Mouse (Mus musculus): ENCODE measurements around the gene Slc20a1. TPM values are rescaled to one million over a fixed set of nuclear protein-coding genes. Genes with fewer than 3 reads are reported as not detected.

Gene Slc20a1
- polyA plus RNA-seq, 1 experiment from 2014 or later = 60.4 TPM

DNA sequence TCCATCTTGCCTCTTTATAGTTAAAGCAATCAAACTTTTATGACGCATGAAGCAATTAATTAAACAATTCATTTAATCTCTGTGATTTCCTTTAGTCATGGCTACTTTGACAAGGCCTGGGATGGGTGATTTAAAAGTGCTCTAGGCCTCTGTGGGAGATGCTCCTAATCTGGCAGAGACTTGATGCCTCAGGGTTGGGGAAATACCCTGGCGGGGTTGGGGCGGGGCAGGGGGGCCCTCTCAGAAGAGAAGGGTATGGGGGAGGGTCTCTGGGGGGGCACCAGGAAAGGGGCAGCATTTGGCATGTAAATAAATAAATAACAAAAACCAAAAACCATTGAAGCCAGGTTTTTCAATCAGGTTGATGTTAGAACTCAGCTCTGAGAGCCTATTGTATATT lies 20.9 kb upstream of the Slc20a1 start:
- Histone ChIP-seq H3K27ac (no peak overlapping the region), H3K9ac (no peak overlapping the region), H3K36me3 (replicated peaks) (no peaks in the 10 kb centered on the region), H3K4me1 (peaks cover 3% of the 10 kb centered on the region; the same call in 1 of the 2 replicates), H3K9me3 (no peaks in the 10 kb centered on the region), H3K4me2 (no peak overlapping the region), H3K4me3 (no peak overlapping the region), H3K27me3 (replicated peaks) (no peaks in the 10 kb centered on the region)
- no peak for ATAC-seq (replicated peaks)
- WGBS = 45% methylated on average over 3 of the region's 3 CpGs

DNA sequence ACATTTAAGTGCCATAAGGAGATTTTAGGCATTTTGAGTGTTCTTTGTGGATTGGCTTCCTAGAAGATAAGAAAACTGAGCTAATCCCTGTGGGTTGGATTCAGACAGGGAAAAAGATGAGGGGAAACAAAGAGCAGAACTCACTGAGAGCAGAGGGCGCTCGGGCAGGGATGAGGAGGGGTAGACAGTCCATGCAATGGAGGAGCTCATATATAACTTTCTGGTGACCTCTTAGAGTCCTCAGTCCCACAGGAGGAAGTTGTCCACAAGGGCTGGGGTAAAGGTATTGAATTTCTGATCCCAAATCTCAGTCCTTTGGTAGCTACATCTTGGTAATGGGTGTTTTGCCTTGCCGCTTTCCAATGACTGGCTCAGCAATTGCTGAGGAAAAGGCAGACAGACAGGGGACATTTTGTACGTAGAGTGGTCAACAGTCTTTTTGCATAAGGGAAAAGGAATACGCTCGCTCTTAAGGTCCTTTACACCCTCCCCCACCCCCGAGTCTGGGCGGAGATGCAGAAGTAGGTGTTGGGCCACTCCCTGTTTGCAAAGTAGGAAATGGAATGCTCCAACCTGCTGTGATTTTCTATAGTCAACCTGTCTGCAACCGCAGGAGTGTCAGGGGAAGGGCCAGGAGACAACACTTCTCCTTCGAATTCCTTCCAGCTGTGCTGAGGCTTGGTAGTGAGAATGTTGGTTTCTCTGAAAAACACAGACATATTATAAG lies 20.2 kb upstream of the Slc20a1 start:
- ATAC-seq (replicated peaks) = no peak
- Histone ChIP-seq H3K4me3 (no peak overlapping the region), H3K36me3 (replicated peaks) (no peaks in the 10 kb centered on the region), H3K27ac (no peak overlapping the region), H3K9ac (no peak overlapping the region), H3K4me2 (no peak overlapping the region), H3K27me3 (replicated peaks) (no peaks in the 10 kb centered on the region), H3K4me1 (peaks cover 3% of the 10 kb centered on the region; the same call in 1 of the 2 replicates), H3K9me3 (no peaks in the 10 kb centered on the region)
- 63% methylated on average over 10 of the region's 10 CpGs for WGBS

DNA sequence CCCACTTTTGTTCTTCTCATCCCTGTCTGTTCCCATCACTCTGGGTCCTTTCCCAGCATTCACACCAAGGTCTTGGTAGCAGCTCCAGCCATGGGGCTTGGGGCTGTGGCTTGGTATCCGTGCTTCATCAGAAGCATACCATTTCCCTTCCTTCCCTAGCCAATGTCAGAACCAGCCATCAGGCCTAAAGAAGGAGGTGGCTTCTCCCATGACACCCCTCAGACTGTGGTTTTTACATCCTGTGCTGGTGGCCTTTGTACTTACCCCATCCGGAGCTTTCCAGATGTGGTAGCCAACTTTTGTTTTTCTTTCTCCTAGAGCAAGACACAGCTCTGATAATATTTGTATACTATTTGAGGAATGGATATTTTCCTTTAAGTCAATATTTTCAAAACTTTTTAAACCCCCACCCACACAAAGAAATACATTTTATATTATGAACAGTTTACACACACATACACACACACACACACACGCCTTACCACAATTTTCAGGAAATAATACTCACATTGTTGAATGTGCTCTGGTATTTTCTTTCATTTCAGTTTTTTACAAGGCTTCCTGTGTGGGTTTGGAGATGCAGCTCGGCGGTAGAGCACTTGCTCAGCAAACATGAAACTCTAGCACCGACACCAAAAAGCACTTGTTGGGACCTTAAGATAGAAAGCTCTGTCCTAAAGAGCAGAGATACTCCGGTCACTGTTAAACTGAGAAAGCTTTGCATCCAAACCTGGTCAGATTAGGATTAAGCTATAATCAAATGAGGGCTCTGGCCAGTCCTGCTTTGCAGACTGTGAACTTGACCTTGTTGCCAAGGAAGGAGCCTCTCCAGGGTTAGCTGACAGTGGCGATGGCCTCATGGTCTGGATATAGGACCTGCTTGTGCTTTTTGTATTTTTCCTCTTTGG lies 18.4 kb upstream of the Slc20a1 start:
- H3K9ac ChIP-seq = no peak overlapping the region
- WGBS = 81% methylated on average over 8 of the region's 8 CpGs
- H3K9me3 ChIP-seq = no peaks in the 10 kb centered on the region
- H3K36me3 ChIP-seq (replicated peaks) = no peaks in the 10 kb centered on the region
- H3K27me3 ChIP-seq (replicated peaks) = no peaks in the 10 kb centered on the region
- H3K27ac ChIP-seq = no peak overlapping the region
- no peak overlapping the region for H3K4me2 ChIP-seq
- H3K4me3 ChIP-seq = no peak overlapping the region
- H3K4me1 ChIP-seq = no peaks in the 10 kb centered on the region
- ATAC-seq (replicated peaks) = no peak

DNA sequence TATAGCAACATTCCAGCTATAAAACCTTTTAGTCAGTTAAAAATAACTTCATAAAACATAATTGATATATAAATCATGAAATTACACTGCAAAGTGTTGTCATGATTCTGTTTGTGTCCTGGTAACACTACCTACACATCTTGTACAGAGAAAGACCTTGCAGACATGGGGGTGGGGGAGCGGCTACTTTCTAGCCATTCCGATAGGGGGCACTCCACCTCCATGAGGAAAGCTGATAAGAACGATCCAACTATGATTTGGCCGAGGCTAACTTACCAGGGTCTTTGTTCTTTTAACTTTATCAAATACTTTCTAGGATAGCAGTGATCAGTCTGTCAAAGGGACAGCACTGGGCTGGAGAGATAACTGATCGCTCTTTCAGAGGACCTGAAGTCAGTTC lies 17.1 kb upstream of the Slc20a1 start:
- Histone ChIP-seq H3K4me1 (no peaks in the 10 kb centered on the region), H3K9me3 (no peaks in the 10 kb centered on the region), H3K27me3 (replicated peaks) (no peaks in the 10 kb centered on the region), H3K9ac (no peak overlapping the region), H3K4me2 (no peak overlapping the region), H3K27ac (no peak overlapping the region), H3K4me3 (no peak overlapping the region), H3K36me3 (replicated peaks) (no peaks in the 10 kb centered on the region)
- no peak for ATAC-seq (replicated peaks)
- 92% methylated on average over 5 of the region's 5 CpGs for WGBS

DNA sequence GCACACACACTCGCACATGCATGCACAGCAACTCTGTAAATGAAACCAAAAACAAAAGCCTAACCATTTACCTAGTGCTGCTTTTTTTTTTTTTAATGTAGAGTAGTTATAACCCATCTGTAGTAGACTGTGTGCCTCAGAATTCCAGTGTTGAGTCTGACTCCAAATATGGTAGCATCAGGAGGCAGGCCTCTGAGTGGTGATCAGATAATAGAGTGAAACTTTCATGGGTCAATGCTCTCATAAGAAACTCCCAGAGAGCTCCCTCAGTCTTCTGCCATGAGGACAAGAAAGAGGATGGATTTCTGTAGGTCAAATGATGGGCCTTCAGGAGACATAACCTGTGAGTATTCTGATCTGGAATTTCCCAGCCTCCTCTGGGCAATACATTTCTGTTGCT lies 16.2 kb upstream of the Slc20a1 start:
- Histone ChIP-seq H3K36me3 (replicated peaks) (no peaks in the 10 kb centered on the region), H3K9ac (no peak overlapping the region), H3K27me3 (replicated peaks) (no peaks in the 10 kb centered on the region), H3K27ac (no peak overlapping the region), H3K4me3 (no peak overlapping the region), H3K4me2 (no peak overlapping the region), H3K4me1 (no peaks in the 10 kb centered on the region), H3K9me3 (no peaks in the 10 kb centered on the region)
- ATAC-seq (replicated peaks) = no peak
- 97% methylated on average over 1 of the region's 1 CpGs for WGBS

DNA sequence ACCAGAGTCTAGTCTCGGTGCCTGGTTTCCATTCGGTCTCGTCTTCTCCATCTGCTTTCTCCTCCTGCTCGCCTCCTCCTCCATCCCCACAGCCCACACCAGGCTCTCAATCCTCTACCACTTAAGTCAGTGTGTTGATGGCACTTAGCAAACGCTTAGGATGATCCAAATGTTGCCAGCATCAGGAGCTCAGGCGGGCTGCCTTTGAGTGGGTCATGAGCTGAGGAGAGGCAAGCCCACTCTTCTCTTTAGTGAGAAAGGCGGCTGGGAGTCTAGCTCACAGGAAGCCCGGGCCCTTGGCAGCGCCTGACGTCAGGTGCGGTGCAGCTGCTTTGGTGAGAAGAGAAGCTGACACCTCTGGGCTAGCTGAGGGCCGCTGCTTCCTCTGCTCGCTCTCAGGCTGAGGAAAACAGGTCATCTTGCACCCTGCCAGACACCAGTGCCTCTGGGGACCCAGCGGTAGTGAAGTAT lies 15.0 kb upstream of the Slc20a1 start:
- WGBS = 88% methylated on average over 14 of the region's 14 CpGs
- no peaks in the 10 kb centered on the region for H3K9me3 ChIP-seq
- ATAC-seq (replicated peaks) = no peak
- H3K4me1 ChIP-seq = no peaks in the 10 kb centered on the region
- H3K4me2 ChIP-seq = no peak overlapping the region
- H3K9ac ChIP-seq = no peak overlapping the region
- H3K4me3 ChIP-seq = no peak overlapping the region
- H3K27me3 ChIP-seq (replicated peaks) = no peaks in the 10 kb centered on the region
- no peaks in the 10 kb centered on the region for H3K36me3 ChIP-seq (replicated peaks)
- H3K27ac ChIP-seq = no peak overlapping the region

DNA sequence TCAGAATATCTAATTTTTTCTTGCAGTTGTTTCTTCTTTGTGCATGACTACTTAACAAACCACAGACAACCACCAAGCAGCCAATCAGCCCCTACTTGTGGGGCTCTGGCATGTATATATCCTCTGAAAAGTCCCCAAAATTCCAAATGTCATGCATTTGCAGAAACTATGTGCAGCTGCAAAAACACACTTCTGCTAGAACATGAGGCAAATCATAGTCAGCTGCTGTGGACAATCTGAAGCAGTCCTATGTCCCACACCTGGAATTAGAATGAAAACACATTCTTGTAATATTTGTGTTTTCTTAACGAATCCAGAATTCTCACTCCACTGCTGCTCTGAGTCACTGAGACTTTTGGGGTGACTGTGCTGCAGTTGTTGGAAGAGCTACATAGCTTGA lies 13.7 kb upstream of the Slc20a1 start:
- Histone ChIP-seq H3K9ac (no peak overlapping the region), H3K4me2 (no peak overlapping the region), H3K27ac (no peak overlapping the region), H3K27me3 (replicated peaks) (no peaks in the 10 kb centered on the region), H3K4me1 (no peaks in the 10 kb centered on the region), H3K9me3 (no peaks in the 10 kb centered on the region), H3K4me3 (no peak overlapping the region), H3K36me3 (replicated peaks) (no peaks in the 10 kb centered on the region)
- ATAC-seq (replicated peaks) = no peak
- 81% methylated on average over 1 of the region's 1 CpGs for WGBS

DNA sequence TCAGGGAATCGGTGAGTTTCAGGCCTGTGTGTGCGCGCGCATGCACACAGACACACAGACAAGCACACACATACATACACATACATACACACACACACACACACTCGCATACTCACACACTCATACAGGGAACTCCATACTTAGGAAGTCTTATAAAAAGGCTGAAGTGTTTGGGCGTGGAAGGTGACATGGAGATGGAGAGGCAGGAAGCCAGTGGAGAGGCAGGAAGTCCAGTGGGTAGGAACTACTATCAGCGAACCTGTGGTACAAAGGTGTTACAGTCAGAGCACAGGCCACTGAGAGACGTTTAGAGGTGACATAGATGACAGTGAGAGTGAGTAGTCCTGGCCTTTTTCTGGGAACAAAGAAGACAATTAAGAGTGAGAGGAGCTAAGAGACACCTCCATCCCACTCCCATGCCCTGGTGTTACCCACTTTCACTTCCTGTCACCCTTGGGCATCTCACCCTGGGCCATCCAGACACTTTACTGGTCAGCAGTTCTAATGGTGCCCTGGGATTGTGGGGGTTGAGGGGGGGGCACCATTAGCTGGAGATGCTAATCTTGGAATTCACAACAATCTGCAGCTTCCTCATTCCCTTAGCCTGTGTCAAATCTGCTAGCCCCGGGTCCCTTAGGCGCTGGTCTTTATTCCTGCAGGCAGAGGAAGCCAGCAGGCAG lies 12.8 kb upstream of the Slc20a1 start:
- H3K4me2 ChIP-seq = no peak overlapping the region
- 89% methylated on average over 10 of the region's 10 CpGs for WGBS
- H3K9me3 ChIP-seq = no peaks in the 10 kb centered on the region
- no peak for ATAC-seq (replicated peaks)
- no peaks in the 10 kb centered on the region for H3K4me1 ChIP-seq
- H3K36me3 ChIP-seq (replicated peaks) = no peaks in the 10 kb centered on the region
- H3K27me3 ChIP-seq (replicated peaks) = no peaks in the 10 kb centered on the region
- no peak overlapping the region for H3K27ac ChIP-seq
- no peak overlapping the region for H3K9ac ChIP-seq
- H3K4me3 ChIP-seq = no peak overlapping the region

DNA sequence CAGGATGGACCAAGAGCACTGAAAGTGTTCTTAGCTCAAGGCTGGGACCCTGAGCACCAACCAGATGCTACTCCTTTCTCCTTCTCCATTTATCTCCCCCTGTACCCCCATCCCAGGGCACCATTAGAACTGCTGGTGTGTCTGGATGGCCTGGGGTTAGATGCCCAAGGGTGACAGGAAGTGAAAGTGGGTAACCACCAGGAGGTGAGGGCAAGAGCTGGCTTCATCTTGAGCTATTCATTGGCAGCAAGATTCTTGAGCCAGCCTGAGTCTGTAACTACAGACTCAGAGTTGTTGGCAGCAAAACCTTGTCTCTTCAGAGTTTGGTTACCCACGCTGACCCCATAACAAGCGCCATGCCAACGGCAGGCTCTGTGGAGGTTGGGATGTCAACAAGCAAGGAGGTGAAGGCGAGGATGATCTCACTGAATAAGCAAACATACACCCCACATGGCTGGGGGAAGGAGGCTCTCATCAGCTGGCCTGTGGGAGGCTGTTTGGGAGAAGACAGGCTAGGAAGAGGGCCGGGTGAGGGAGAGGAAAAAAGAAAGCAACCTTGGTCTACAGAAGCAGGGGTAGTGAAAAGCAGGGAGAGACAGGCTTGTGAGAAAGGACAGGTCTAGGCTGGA lies 12.2 kb upstream of the Slc20a1 start:
- WGBS = 77% methylated on average over 5 of the region's 5 CpGs
- no peaks in the 10 kb centered on the region for H3K27me3 ChIP-seq (replicated peaks)

DNA sequence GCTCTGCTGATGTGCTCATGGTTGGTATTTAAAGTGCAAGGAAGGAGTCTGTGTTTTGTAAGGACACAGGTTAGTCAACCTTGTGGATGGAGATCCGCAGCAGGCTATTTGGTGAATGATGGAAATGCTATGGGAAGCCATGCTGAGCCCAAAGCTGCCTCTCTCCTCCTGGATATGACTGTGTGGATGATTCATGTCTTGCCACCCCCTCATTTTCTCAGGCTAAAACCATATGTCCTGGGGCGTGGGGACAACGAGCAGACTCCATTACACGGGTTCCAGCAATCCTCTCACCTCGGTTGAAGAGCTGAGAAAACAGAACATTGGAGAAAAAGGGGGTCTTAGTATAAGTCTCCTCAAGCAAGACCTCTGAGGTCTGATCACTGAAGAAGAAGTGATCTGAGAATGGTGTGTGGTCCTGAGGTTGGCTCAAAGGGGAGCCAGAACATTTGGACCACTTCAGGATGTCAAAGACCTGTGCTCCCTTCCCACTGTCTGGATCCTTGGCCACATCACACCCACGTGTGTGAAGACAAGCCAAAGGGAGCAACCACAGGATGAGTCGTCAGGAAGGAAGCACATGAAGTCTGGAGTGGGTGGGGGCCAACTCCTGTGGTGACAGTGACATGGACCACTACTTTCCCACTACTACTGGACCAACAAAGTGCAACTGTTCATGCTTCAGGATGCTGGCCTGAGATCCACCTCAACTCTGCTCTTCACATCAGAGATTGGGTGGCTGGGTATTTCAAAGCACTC lies 6.0 kb upstream of the Slc20a1 start:
- H3K4me1 ChIP-seq = peaks cover 4% of the 10 kb centered on the region; the same call in 1 of the 2 replicates
- WGBS = 87% methylated on average over 7 of the region's 7 CpGs
- ATAC-seq (replicated peaks) = no peak
- H3K4me3 ChIP-seq = no peak overlapping the region
- H3K27me3 ChIP-seq (replicated peaks) = no peaks in the 10 kb centered on the region
- H3K4me2 ChIP-seq = no peak overlapping the region
- no peak overlapping the region for H3K27ac ChIP-seq
- H3K9me3 ChIP-seq = no peaks in the 10 kb centered on the region
- H3K36me3 ChIP-seq (replicated peaks) = no peaks in the 10 kb centered on the region
- no peak overlapping the region for H3K9ac ChIP-seq

More for the DNA sequence above, 12.2 kb upstream of the Slc20a1 start:
- H3K36me3 ChIP-seq (replicated peaks) = no peaks in the 10 kb centered on the region
- no peaks in the 10 kb centered on the region for H3K4me1 ChIP-seq
- H3K4me2 ChIP-seq = no peak overlapping the region
- no peak overlapping the region for H3K9ac ChIP-seq
- no peak overlapping the region for H3K27ac ChIP-seq
- ATAC-seq (replicated peaks) = no peak
- H3K4me3 ChIP-seq = no peak overlapping the region
- H3K9me3 ChIP-seq = no peaks in the 10 kb centered on the region

DNA sequence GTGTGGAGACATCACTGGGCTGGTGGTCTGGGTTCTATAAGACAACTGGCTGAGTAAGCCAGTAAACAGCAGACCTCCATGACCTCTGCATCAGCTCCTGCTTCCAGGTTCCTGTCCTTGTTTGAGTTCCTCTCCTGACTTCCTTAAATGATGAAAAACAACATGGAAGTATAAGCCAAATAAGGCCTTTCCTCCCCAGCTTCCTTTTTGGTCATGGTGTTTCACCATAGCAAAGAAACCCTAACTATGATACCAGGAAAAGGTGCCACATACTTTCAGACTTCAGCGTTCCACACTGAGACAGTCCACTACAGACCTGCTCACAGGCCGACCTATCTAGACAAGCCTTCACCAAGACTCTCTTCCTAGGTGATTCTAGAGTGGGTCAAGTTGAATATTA lies 2.2 kb upstream of the Slc20a1 start:
- peaks cover 23% of the 10 kb centered on the region for H3K4me1 ChIP-seq
- no peaks in the 10 kb centered on the region for H3K36me3 ChIP-seq (replicated peaks)
- no peak overlapping the region for H3K27ac ChIP-seq
- H3K4me3 ChIP-seq = no peak overlapping the region
- no peak for ATAC-seq (replicated peaks)
- H3K4me2 ChIP-seq = no peak overlapping the region
- H3K9ac ChIP-seq = no peak overlapping the region
- WGBS = 91% methylated on average over 2 of the region's 2 CpGs
- H3K9me3 ChIP-seq = no peaks in the 10 kb centered on the region
- H3K27me3 ChIP-seq (replicated peaks) = no peaks in the 10 kb centered on the region

Measured in midbrain, embryonic 15.5 days (tissue).